Mouse (Mus musculus) E14TG2a.4 (cell line): ENCODE results near the gene Tmem210.

Experiments
- H3K27me3 ChIP-seq: 2 replicates; pipeline ENCODE4 v1.6.1; 2014; ENCODE audit warnings: low read length, control low read depth; ENCODE audit not compliant: insufficient read depth
- H3K36me3 ChIP-seq: 2 replicates; pipeline ENCODE4 v1.6.1; 2014; ENCODE audit warnings: low read length, control low read depth; ENCODE audit not compliant: insufficient read depth
- H3K4me1 ChIP-seq: replicated peaks from 2 replicates; pipeline ENCODE4 v1.6.1; 2014; ENCODE audit warnings: low read depth, low read length, control low read depth
- H3K4me3 ChIP-seq: replicated peaks from 2 replicates; pipeline ENCODE4 v1.5.1; 2014; ENCODE audit warnings: mild to moderate bottlenecking, low read length
- H3K9me3 ChIP-seq: 2 replicates; pipeline ENCODE4 v1.6.1; 2014; ENCODE audit warnings: low read length, control low read depth
- CTCF ChIP-seq: conservative IDR thresholded peaks from 2 replicates; pipeline ENCODE4 v1.5.1; 2014; ENCODE audit warnings: low read length
- NANOG ChIP-seq: IDR thresholded peaks from 2 replicates; pipeline ENCODE4 v1.6.1; 2014; ENCODE audit warnings: borderline replicate concordance, low read length, mixed read lengths
- POU5F1 ChIP-seq: IDR thresholded peaks from 2 replicates; pipeline ENCODE4 v1.6.1; 2014; ENCODE audit warnings: low read length, borderline replicate concordance

Tmem210 gene

GRCm38 (mm10) chr2:25271827-25272511 lies 16.0 kb upstream of the Tmem210 start, which contains the start of the genes Ssna1 and Anapc2:
Ssna1 (minus strand) TSS chr2:25272438.
Anapc2 (plus strand) TSS chr2:25272478.
- peaks cover 88% of the 10 kb centered on the region for H3K36me3 ChIP-seq
- H3K4me1 ChIP-seq: peaks cover 51% of the 10 kb centered on the region
- H3K27me3 ChIP-seq: no peaks in the 10 kb centered on the region
- H3K4me3 ChIP-seq: peak within 1 kb of the TSS; percentile 95
- H3K9me3 ChIP-seq: no peaks in the 10 kb centered on the region
- TF ChIP-seq NANOG (no peak), POU5F1 (no peak), CTCF (no peak)

DNA sequence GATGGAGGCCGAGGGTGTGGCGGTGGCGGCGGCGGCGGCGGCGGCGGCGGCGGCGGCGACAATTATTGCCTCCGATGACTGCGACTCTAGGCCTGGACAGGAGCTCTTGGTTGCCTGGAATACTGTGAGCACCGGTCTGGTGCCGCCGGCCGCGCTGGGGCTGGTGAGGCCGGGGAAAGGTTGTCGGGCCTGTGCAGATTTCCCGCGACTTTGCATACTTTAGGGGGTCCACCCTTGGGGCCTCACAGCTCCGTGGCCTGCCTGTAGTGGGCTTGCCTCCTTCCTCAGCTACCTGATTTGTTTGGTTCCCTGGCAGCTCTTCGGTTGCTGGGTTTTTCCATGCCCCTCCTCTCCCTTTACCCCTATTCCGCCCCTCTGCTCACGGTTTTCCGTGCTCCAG lies 15.4 kb upstream of the Tmem210 start:
- no peaks in the 10 kb centered on the region for H3K9me3 ChIP-seq
- H3K36me3 ChIP-seq: peaks cover 88% of the 10 kb centered on the region
- TF ChIP-seq NANOG (no peak), CTCF (no peak), POU5F1 (no peak)
- H3K4me3 ChIP-seq: peak overlapping the region; percentile 95
- peaks cover 46% of the 10 kb centered on the region for H3K4me1 ChIP-seq
- no peaks in the 10 kb centered on the region for H3K27me3 ChIP-seq

- Histone ChIP-seq H3K36me3 (peaks cover 88% of the 10 kb centered on the region), H3K9me3 (no peaks in the 10 kb centered on the region), H3K27me3 (no peaks in the 10 kb centered on the region), H3K4me3 (peak overlapping the region; percentile 95), H3K4me1 (peaks cover 41% of the 10 kb centered on the region)
- no peak for TF ChIP-seq POU5F1
- TF ChIP-seq NANOG: no peak
- TF ChIP-seq CTCF: no peak
Observed at GRCm38 (mm10) chr2:25273010-25273409, 14.9 kb upstream of the Tmem210 start.

GRCm38 (mm10) chr2:25278928-25279882 lies 8.7 kb upstream of the Tmem210 start:
- Histone ChIP-seq H3K4me1 (no peaks in the 10 kb centered on the region), H3K9me3 (no peaks in the 10 kb centered on the region), H3K4me3 (no peak overlapping the region), H3K27me3 (no peaks in the 10 kb centered on the region), H3K36me3 (peaks cover 98% of the 10 kb centered on the region)
- TF ChIP-seq CTCF (peak; percentile 79), POU5F1 (no peak)

DNA sequence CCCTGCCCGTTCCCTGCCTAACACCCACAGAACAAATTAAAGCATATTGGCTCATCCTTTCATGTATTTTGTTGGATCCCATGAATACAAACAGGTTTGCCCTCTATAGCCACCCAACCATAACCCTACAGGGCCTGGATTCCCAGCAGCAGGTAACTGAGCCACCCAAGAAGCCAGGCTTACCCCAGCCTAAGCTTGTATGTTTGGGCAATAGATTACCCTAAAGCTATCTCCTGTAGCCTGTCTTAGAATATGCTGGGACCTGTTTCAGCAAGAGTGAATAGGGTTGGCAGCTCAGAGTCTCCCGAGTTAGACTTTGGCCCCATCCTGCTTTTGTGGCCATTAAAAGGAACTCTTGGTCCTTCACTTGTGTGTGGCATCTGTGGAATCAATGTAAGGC lies 2.4 kb upstream of the Tmem210 start:
- H3K4me1 ChIP-seq: peaks cover 41% of the 10 kb centered on the region
- H3K36me3 ChIP-seq: peaks cover 54% of the 10 kb centered on the region
- no peak overlapping the region for H3K4me3 ChIP-seq
- peaks cover 36% of the 10 kb centered on the region for H3K27me3 ChIP-seq
- H3K9me3 ChIP-seq: no peaks in the 10 kb centered on the region
- TF ChIP-seq NANOG: no peak

DNA sequence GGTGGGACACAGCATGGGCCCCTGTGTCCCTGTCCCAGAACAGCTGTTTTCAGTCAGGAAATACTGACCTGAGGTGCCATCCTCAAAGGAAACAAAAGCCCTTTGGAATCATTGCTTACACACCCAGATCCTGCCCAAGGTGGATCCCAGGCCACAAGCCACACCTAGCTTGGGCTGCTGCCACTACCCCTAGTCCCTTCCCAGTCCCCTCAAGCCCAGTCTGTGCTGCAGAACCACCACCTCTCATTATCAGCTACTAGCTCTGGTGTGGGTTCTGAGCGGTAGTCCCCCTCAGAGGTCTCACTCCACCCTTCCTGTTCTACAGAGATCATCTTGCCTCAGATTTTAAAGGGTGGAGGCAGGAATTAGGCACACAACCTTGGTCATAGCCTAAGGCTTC lies 1.6 kb upstream of the Tmem210 start:
- TF ChIP-seq POU5F1: no peak

GRCm38 (mm10) chr2:25286837-25287636 lies 908 bp upstream of the Tmem210 start:
- Histone ChIP-seq H3K36me3 (peaks cover 41% of the 10 kb centered on the region), H3K4me1 (peaks cover 55% of the 10 kb centered on the region), H3K27me3 (peaks cover 51% of the 10 kb centered on the region), H3K4me3 (no peak overlapping the region), H3K9me3 (no peaks in the 10 kb centered on the region)
- TF ChIP-seq POU5F1 (no peak), NANOG (no peak), CTCF (no peak)

More for the DNA sequence above, 1.6 kb upstream of the Tmem210 start:
- H3K9me3 ChIP-seq: no peaks in the 10 kb centered on the region
- H3K27me3 ChIP-seq: peaks cover 44% of the 10 kb centered on the region
- H3K4me1 ChIP-seq: peaks cover 48% of the 10 kb centered on the region
- H3K4me3 ChIP-seq: no peak overlapping the region
- H3K36me3 ChIP-seq: peaks cover 46% of the 10 kb centered on the region

- TF ChIP-seq NANOG (no peak), CTCF (no peak), POU5F1 (no peak)
- peaks cover 71% of the 10 kb centered on the region for H3K4me1 ChIP-seq
- H3K9me3 ChIP-seq: no peaks in the 10 kb centered on the region
Observed at GRCm38 (mm10) chr2:25288734-25289345, 895 bp downstream of the Tmem210 start.

More at GRCm38 (mm10) chr2:25288734-25289345, 895 bp downstream of the Tmem210 start:
- Histone ChIP-seq H3K36me3 (peaks cover 27% of the 10 kb centered on the region), H3K4me3 (no peak overlapping the region), H3K27me3 (peaks cover 66% of the 10 kb centered on the region)
